Mouse (Mus musculus) liver, embryonic 11.5 days (tissue): ENCODE measurements at regions not wholly inside any gene's neighbourhood (a gene's known extent, or its start where the extent isn't known, plus 50 kb on each side); places are given as distances from the start of the nearest gene placed in this dataset.
A peak's percentile ranks its signal among the peaks of the same experiment; 100 is the strongest.

ENCODE experiments used
- ATAC-seq: fragments of 200-750 bp; cut with Nextera tagmentation; replicated peaks from 2 replicates; pipeline ENCODE4 v1.8.0; 2017; ENCODE audit warnings: moderate number of reproducible peaks, mild to moderate bottlenecking, moderate TSS enrichment, moderate library complexity; ENCODE audit not compliant: low FRiP score
- DNase-seq: peaks from one replicate; pipeline ENCODE4 v3.0.0-alpha.2; 2017; ENCODE audit warnings: low spot score
- H3K27ac ChIP-seq: fragments of 300-500 bp; sonication (generic); 2 replicates; pipeline ENCODE4 v1.5.1; 2014; ENCODE audit warnings: mild to moderate bottlenecking, low read depth, low read length, control low read depth
- H3K27me3 ChIP-seq: fragments of 300-500 bp; sonication (generic); replicated peaks from 2 replicates; pipeline ENCODE4 v1.6.1; 2014; ENCODE audit warnings: low read length, mixed read lengths; ENCODE audit not compliant: control insufficient read depth, insufficient read depth
- H3K36me3 ChIP-seq: fragments of 300-500 bp; sonication (generic); 2 replicates; pipeline ENCODE4 v1.6.1; 2014; ENCODE audit warnings: mild to moderate bottlenecking, low read length, moderate library complexity, mixed read lengths; ENCODE audit not compliant: control insufficient read depth, insufficient read depth
- H3K4me1 ChIP-seq: fragments of 300-500 bp; sonication (generic); replicated peaks from 2 replicates; pipeline ENCODE4 v1.6.1; 2014; ENCODE audit warnings: low read length, mixed read lengths; ENCODE audit not compliant: control insufficient read depth, insufficient read depth
- H3K4me2 ChIP-seq: fragments of 300-500 bp; sonication (generic); 2 replicates; pipeline ENCODE4 v1.6.1; 2014; ENCODE audit warnings: mild to moderate bottlenecking, control low read depth, moderate library complexity
- H3K4me3 ChIP-seq: fragments of 300-500 bp; sonication (generic); 2 replicates; pipeline ENCODE4 v1.5.1; 2014; ENCODE audit warnings: low read depth, low read length, control low read depth
- H3K9ac ChIP-seq: fragments of 300-500 bp; sonication (generic); 2 replicates; pipeline ENCODE4 v1.6.1; 2014; ENCODE audit warnings: low read depth, low read length, control low read depth
- H3K9me3 ChIP-seq: fragments of 300-500 bp; sonication (generic); 2 replicates; pipeline ENCODE4 v1.6.1; 2016; ENCODE audit warnings: low read length, inconsistent platforms, mixed read lengths; ENCODE audit not compliant: control insufficient read depth
- WGBS: fragments of 180-500 bp; shearing (Covaris S2); extraction: QIAGEN DNeasy Blood & Tissue Kit; methylation state at CpG from one replicate; pipeline ENCODE4 v1.1.7; 2014; 5-methylcytosine and 5-hydroxymethylcytosine counted together

- WGBS, result 73% methylated on average over 5 of the region's 5 CpGs
- DNase-seq, result no peak
- H3K9me3 ChIP-seq, result no peaks in the 10 kb centered on the region
- H3K9ac ChIP-seq, result no peak overlapping the region
- H3K4me1 ChIP-seq, result no peaks in the 10 kb centered on the region
- H3K36me3 ChIP-seq, result no peaks in the 10 kb centered on the region
- H3K27me3 ChIP-seq, result no peaks in the 10 kb centered on the region
- no peak for ATAC-seq
- no peak overlapping the region for H3K4me3 ChIP-seq
- H3K27ac ChIP-seq, result no peak overlapping the region
- H3K4me2 ChIP-seq, result no peak overlapping the region
These were observed 376.2 kb upstream of the Nrp1 start for GRCm38 (mm10) chr8:127982165-127982564.

- no peak; the same call in 1 of the 2 replicates for ATAC-seq
These were observed 372.8 kb upstream of the Nrp1 start for GRCm38 (mm10) chr8:127985616-127986015.

GRCm38 (mm10) chr8:127988887-127989286 is 369.5 kb upstream of the Nrp1 start:
- no peaks in the 10 kb centered on the region for H3K36me3 ChIP-seq
- 80% methylated on average over 1 of the region's 1 CpGs for WGBS
- ATAC-seq (no peak), DNase-seq (no peak)
- H3K9ac ChIP-seq, result no peak overlapping the region
- no peak overlapping the region for H3K4me3 ChIP-seq
- H3K27ac ChIP-seq, result no peak overlapping the region
- H3K9me3 ChIP-seq, result no peaks in the 10 kb centered on the region
- H3K4me1 ChIP-seq, result no peaks in the 10 kb centered on the region
- no peak overlapping the region for H3K4me2 ChIP-seq
- H3K27me3 ChIP-seq, result no peaks in the 10 kb centered on the region

More at GRCm38 (mm10) chr8:127985616-127986015, 372.8 kb upstream of the Nrp1 start:
- no peak overlapping the region for H3K4me3 ChIP-seq
- no peaks in the 10 kb centered on the region for H3K27me3 ChIP-seq
- no peaks in the 10 kb centered on the region for H3K9me3 ChIP-seq
- no peak overlapping the region for H3K9ac ChIP-seq
- WGBS, result 75% methylated on average over 6 of the region's 6 CpGs
- H3K36me3 ChIP-seq, result no peaks in the 10 kb centered on the region
- H3K27ac ChIP-seq, result no peak overlapping the region
- H3K4me1 ChIP-seq, result no peaks in the 10 kb centered on the region
- no peak for DNase-seq
- no peak overlapping the region for H3K4me2 ChIP-seq

GRCm38 (mm10) chr8:127994898-127995297 is 363.5 kb upstream of the Nrp1 start:
- Histone ChIP-seq H3K9ac (no peak overlapping the region), H3K36me3 (no peaks in the 10 kb centered on the region), H3K4me3 (no peak overlapping the region), H3K9me3 (no peaks in the 10 kb centered on the region), H3K4me1 (no peaks in the 10 kb centered on the region), H3K27ac (no peak overlapping the region), H3K4me2 (no peak overlapping the region), H3K27me3 (no peaks in the 10 kb centered on the region)
- ATAC-seq (no peak), DNase-seq (no peak)
- 96% methylated on average over 1 of the region's 1 CpGs for WGBS

GRCm38 (mm10) chr8:127995490-127995889 is 362.9 kb upstream of the Nrp1 start:
- H3K36me3 ChIP-seq, result no peaks in the 10 kb centered on the region
- no peak overlapping the region for H3K4me2 ChIP-seq
- DNase-seq (no peak), ATAC-seq (no peak)
- H3K9ac ChIP-seq, result no peak overlapping the region
- H3K4me3 ChIP-seq, result no peak overlapping the region
- WGBS, result 73% methylated on average over 1 of the region's 1 CpGs
- H3K27ac ChIP-seq, result no peak overlapping the region
- H3K9me3 ChIP-seq, result no peaks in the 10 kb centered on the region
- no peaks in the 10 kb centered on the region for H3K4me1 ChIP-seq
- no peaks in the 10 kb centered on the region for H3K27me3 ChIP-seq

- DNase-seq, result no peak
- no peaks in the 10 kb centered on the region for H3K4me1 ChIP-seq
- 48% methylated on average over 2 of the region's 2 CpGs for WGBS
These were observed 356.0 kb upstream of the Nrp1 start for GRCm38 (mm10) chr8:128002386-128002785.

GRCm38 (mm10) chr8:128002806-128003205 is 355.6 kb upstream of the Nrp1 start:
- DNase-seq (no peak), ATAC-seq (no peak)
- Histone ChIP-seq H3K4me1 (no peaks in the 10 kb centered on the region), H3K9ac (no peak overlapping the region), H3K9me3 (no peaks in the 10 kb centered on the region), H3K4me2 (no peak overlapping the region), H3K36me3 (no peaks in the 10 kb centered on the region), H3K27ac (no peak overlapping the region), H3K27me3 (no peaks in the 10 kb centered on the region), H3K4me3 (no peak overlapping the region)
- WGBS, result 72% methylated on average over 1 of the region's 1 CpGs

More at GRCm38 (mm10) chr8:128002386-128002785, 356.0 kb upstream of the Nrp1 start:
- no peak overlapping the region for H3K4me2 ChIP-seq
- no peak; the same call in 1 of the 2 replicates for ATAC-seq
- H3K4me3 ChIP-seq, result no peak overlapping the region
- no peaks in the 10 kb centered on the region for H3K27me3 ChIP-seq
- H3K27ac ChIP-seq, result no peak overlapping the region
- no peak overlapping the region for H3K9ac ChIP-seq
- no peaks in the 10 kb centered on the region for H3K36me3 ChIP-seq
- no peaks in the 10 kb centered on the region for H3K9me3 ChIP-seq

- 37% methylated on average over 1 of the region's 1 CpGs for WGBS
- ATAC-seq, result no peak
- no peak overlapping the region for H3K9ac ChIP-seq
- no peaks in the 10 kb centered on the region for H3K36me3 ChIP-seq
- no peaks in the 10 kb centered on the region for H3K4me1 ChIP-seq
- no peak overlapping the region for H3K4me2 ChIP-seq
- no peaks in the 10 kb centered on the region for H3K27me3 ChIP-seq
- no peaks in the 10 kb centered on the region for H3K9me3 ChIP-seq
- 0 out of 2 replicates have a peak overlapping the region, but pooled peaks have one; percentile 39 for H3K27ac ChIP-seq
- DNase-seq, result no peak
- no peak overlapping the region for H3K4me3 ChIP-seq
These were observed 355.0 kb upstream of the Nrp1 start for GRCm38 (mm10) chr8:128003385-128003784.

GRCm38 (mm10) chr8:128003881-128004286 is 354.5 kb upstream of the Nrp1 start:
- no peaks in the 10 kb centered on the region for H3K9me3 ChIP-seq
- ATAC-seq (no peak), DNase-seq (no peak)
- no peak overlapping the region for H3K27ac ChIP-seq
- H3K27me3 ChIP-seq, result no peaks in the 10 kb centered on the region
- no peak overlapping the region for H3K4me3 ChIP-seq
- H3K36me3 ChIP-seq, result no peaks in the 10 kb centered on the region
- H3K9ac ChIP-seq, result no peak overlapping the region
- WGBS, result 75% methylated on average over 3 of the region's 3 CpGs
- no peaks in the 10 kb centered on the region for H3K4me1 ChIP-seq
- no peak overlapping the region for H3K4me2 ChIP-seq
